Mouse (Mus musculus) CH12.LX (cell line): ENCODE data around the gene Narfl. TPM values are rescaled to one million over a fixed set of nuclear protein-coding genes. Genes with fewer than 3 reads are reported as not detected.

Experiments used
- DNase-seq: peaks from one replicate; pipeline ENCODE4 v3.0.0-alpha.2; 2013; ENCODE audit errors: extremely low read depth
- H3K27ac ChIP-seq: 2 replicates; pipeline ENCODE4 v1.5.1; 2012; ENCODE audit warnings: low read depth, mild to moderate bottlenecking, control low read depth, moderate library complexity; ENCODE audit not compliant: insufficient read depth
- H3K27me3 ChIP-seq: replicated peaks from 2 replicates; pipeline ENCODE3; 2012; ENCODE audit warnings: inconsistent platforms
- H3K36me3 ChIP-seq, 2 experiments: replicated peaks in 1 of 2; 2 replicates each; pipeline versions ENCODE3 to v1.6.1; 2012; ENCODE audit warnings: inconsistent platforms in 1 of 2, low read length in 1 of 2, mild to moderate bottlenecking in 1 of 2, mixed read lengths in 1 of 2, moderate library complexity in 1 of 2; ENCODE audit not compliant: control insufficient read depth in 1 of 2, insufficient read depth in 1 of 2
- H3K4me1 ChIP-seq, 2 experiments: 2 replicates each; pipeline ENCODE4 v1.6.1; 2012; ENCODE audit warnings: inconsistent platforms in 1 of 2, moderate library complexity in 1 of 2; ENCODE audit not compliant: insufficient read depth in 2 of 2, control insufficient read depth in 1 of 2
- H3K4me2 ChIP-seq: 2 replicates; pipeline ENCODE4 v1.6.1; 2012; ENCODE audit warnings: low read depth, mild to moderate bottlenecking, control low read depth; ENCODE audit not compliant: poor library complexity, insufficient read depth, severe bottlenecking
- H3K4me3 ChIP-seq, 3 experiments: fragments of 150-350 bp in 1 of 3; sonication (generic) in 1 of 3; replicated peaks in 1 of 3; 2 replicates each; pipeline versions ENCODE3 to v1.5.1; 2011 to 2012; ENCODE audit warnings: low read depth in 2 of 3, low read length in 2 of 3, mild to moderate bottlenecking in 2 of 3, moderate library complexity in 2 of 3, control low read depth in 1 of 3, improper control_type of control experiment in 1 of 3, inconsistent platforms in 1 of 3, mixed read lengths in 1 of 3; ENCODE audit not compliant: poor library complexity in 1 of 3
- H3K79me2 ChIP-seq: replicated peaks from 2 replicates; pipeline ENCODE4 v1.6.1; 2012; ENCODE audit warnings: mild to moderate bottlenecking, moderate library complexity; ENCODE audit not compliant: control insufficient read depth, poor library complexity, insufficient read depth, severe bottlenecking; ENCODE audit errors: extremely low read depth
- H3K9ac ChIP-seq: 2 replicates; pipeline ENCODE4 v1.6.1; 2012; ENCODE audit warnings: low read depth, mild to moderate bottlenecking, control low read depth, moderate library complexity; ENCODE audit not compliant: insufficient read depth
- H3K9me3 ChIP-seq: replicated peaks from 2 replicates; pipeline ENCODE3; 2012; ENCODE audit warnings: low read length, inconsistent platforms, mixed read lengths
- CTCF ChIP-seq, 2 experiments: IDR thresholded peaks in 1 of 2; conservative IDR thresholded peaks in 1 of 2; 2 replicates each; pipeline ENCODE4 v1.5.1; 2011 to 2012; ENCODE audit warnings: low read depth in 2 of 2, low read length in 2 of 2, improper control_type of control experiment in 1 of 2, inconsistent platforms in 1 of 2, mild to moderate bottlenecking in 1 of 2, moderate library complexity in 1 of 2
- E2F4 ChIP-seq: IDR thresholded peaks from 2 replicates; pipeline ENCODE4 v1.6.1; 2011; ENCODE audit warnings: low read depth, low read length, improper control_type of control experiment; ENCODE audit not compliant: insufficient replicate concordance
- ETS1 ChIP-seq: conservative IDR thresholded peaks from 2 replicates; pipeline ENCODE4 v1.6.1; 2012; ENCODE audit warnings: low read depth, mild to moderate bottlenecking, inconsistent platforms, low read length, improper control_type of control experiment, moderate library complexity
- HCFC1 ChIP-seq: IDR thresholded peaks from 2 replicates; pipeline ENCODE4 v1.6.1; 2012; ENCODE audit warnings: low read depth, mild to moderate bottlenecking, inconsistent platforms, low read length, improper control_type of control experiment
- JUND ChIP-seq: conservative IDR thresholded peaks from 2 replicates; pipeline ENCODE4 v1.6.1; 2011; ENCODE audit warnings: low read depth, low read length, improper control_type of control experiment
- KAT2A ChIP-seq: IDR thresholded peaks from 2 replicates; pipeline ENCODE4 v1.6.1; 2012; ENCODE audit warnings: low read length, improper control_type of control experiment, inconsistent platforms; ENCODE audit not compliant: insufficient replicate concordance
- MAFK ChIP-seq: IDR thresholded peaks from 2 replicates; pipeline ENCODE4 v1.6.1; 2011; ENCODE audit warnings: low read length, improper control_type of control experiment; ENCODE audit not compliant: insufficient replicate concordance
- MAX ChIP-seq: IDR thresholded peaks from 2 replicates; pipeline ENCODE4 v1.6.1; 2011; ENCODE audit warnings: low read length, improper control_type of control experiment
- NELFE ChIP-seq: IDR thresholded peaks from 2 replicates; pipeline ENCODE4 v1.6.1; 2011; ENCODE audit warnings: low read depth, low read length, improper control_type of control experiment
- PAX5 ChIP-seq: IDR thresholded peaks from 2 replicates; pipeline ENCODE4 v1.6.1; 2012; ENCODE audit warnings: low read length, inconsistent platforms, mixed read lengths
- POLR2A ChIP-seq: IDR thresholded peaks from 2 replicates; pipeline ENCODE4 v1.6.1; 2011; ENCODE audit warnings: low read depth, mild to moderate bottlenecking, improper control_type of control experiment, low read length
- RCOR1 ChIP-seq: conservative IDR thresholded peaks from 2 replicates; pipeline ENCODE4 v1.6.1; 2012; ENCODE audit warnings: low read depth, mild to moderate bottlenecking, inconsistent platforms, low read length, improper control_type of control experiment
- SIN3A ChIP-seq: IDR thresholded peaks from 2 replicates; pipeline ENCODE4 v1.6.1; 2012; ENCODE audit warnings: low read length, improper control_type of control experiment, inconsistent platforms
- SMC3 ChIP-seq: IDR thresholded peaks from 2 replicates; pipeline ENCODE4 v1.6.1; 2011; ENCODE audit warnings: low read depth, low read length, improper control_type of control experiment
- TCF12 ChIP-seq: IDR thresholded peaks from 2 replicates; pipeline ENCODE4 v1.6.1; 2014; ENCODE audit warnings: low read depth, mild to moderate bottlenecking, inconsistent platforms, low read length, improper control_type of control experiment
- UBTF ChIP-seq: IDR thresholded peaks from 2 replicates; pipeline ENCODE4 v1.6.1; 2012; ENCODE audit warnings: low read depth, mild to moderate bottlenecking, inconsistent platforms, low read length, improper control_type of control experiment, moderate library complexity
- USF1 ChIP-seq: IDR thresholded peaks from 2 replicates; pipeline ENCODE4 v1.6.1; 2014; ENCODE audit warnings: low read depth, mild to moderate bottlenecking, inconsistent platforms, low read length, improper control_type of control experiment
- USF2 ChIP-seq: conservative IDR thresholded peaks from 2 replicates; pipeline ENCODE4 v1.6.1; 2011; ENCODE audit warnings: low read depth, low read length, improper control_type of control experiment
- ZC3H11A ChIP-seq: IDR thresholded peaks from 2 replicates; pipeline ENCODE4 v1.6.1; 2012; ENCODE audit warnings: low read depth, mild to moderate bottlenecking, inconsistent platforms, low read length, improper control_type of control experiment
- ZNF384 ChIP-seq: IDR thresholded peaks from 2 replicates; pipeline ENCODE4 v1.6.1; 2012; ENCODE audit warnings: low read depth, low read length, improper control_type of control experiment, inconsistent platforms
- dilution Hi-C: fragments of 300-500 bp; cut with MboI; formaldehyde crosslinking; loops from 2 replicates; pipeline ENCODE4 v1.14.3; 2020; ENCODE audit warnings: low sequenced_read_pairs; ENCODE audit not compliant: extremely low pct_unique_long_range_greater_than_20kb, extremely low pct_ligation_motif_present
- in situ Hi-C: fragments of 300-500 bp; cut with MboI; formaldehyde crosslinking; loops from 3 replicates; pipeline ENCODE4 v1.14.3; 2019; ENCODE audit warnings: low sequenced_read_pairs, low pct_ligation_motif_present, low pct_unique_long_range_greater_than_20kb, mixed read lengths
- polyA plus RNA-seq: library from polyadenylated mRNA; unstranded; fragments of >175 nt; gene quantifications from 2 replicates; pipeline ENCODE4 v1.2.1, GENCODE M21; 2012; ENCODE audit warnings: low read depth; ENCODE audit not compliant: insufficient read length
- total RNA-seq, 2 experiments: library from RNA; depleted of rRNA; stranded (reverse); fragments of 300-350 nt in 1 of 2; fragments of >200 nt in 1 of 2; gene quantifications; 2 replicates each; pipeline ENCODE4 v1.2.3; 2012 to 2014

Narfl gene
- total and polyA plus RNA-seq, 3 experiments = 13.3 to 22.0 (median 16.5) TPM

DNA sequence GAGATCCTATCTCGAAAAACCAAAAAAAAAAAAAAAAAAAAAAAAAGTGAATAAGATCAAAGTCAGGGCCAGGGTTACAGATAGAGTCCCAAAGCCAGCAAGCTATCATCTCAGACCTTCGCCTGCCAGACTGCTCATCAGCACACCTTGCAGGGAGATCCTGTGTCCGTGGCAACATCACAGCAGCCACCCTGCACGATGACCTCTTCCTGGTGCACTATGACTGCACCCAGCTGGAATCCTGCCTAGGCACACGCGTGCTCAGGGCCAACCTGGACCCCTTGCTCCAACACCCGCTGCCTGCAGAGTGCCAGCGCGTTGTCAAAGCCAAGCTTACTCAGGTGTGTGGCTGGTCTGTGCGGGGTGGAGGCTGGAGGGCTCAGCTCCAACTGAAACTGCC lies 29.3 kb upstream of the Narfl start:
- no peaks in the 10 kb centered on the region for H3K79me2 ChIP-seq
- DNase-seq = no peak
- H3K36me3 ChIP-seq = no peaks in the 10 kb centered on the region
- H3K9ac ChIP-seq = no peak overlapping the region
- H3K4me1 ChIP-seq = no peaks in the 10 kb centered on the region
- TF ChIP-seq JUND = no peak
- TF ChIP-seq E2F4 = no peak
- TF ChIP-seq USF2 = no peak
- no peak overlapping the region for H3K4me3 ChIP-seq
- H3K9me3 ChIP-seq = no peaks in the 10 kb centered on the region
- dilution Hi-C loops = no loop called here
- H3K4me2 ChIP-seq = no peak overlapping the region
- H3K27me3 ChIP-seq = peaks cover 80% of the 10 kb centered on the region
- H3K27ac ChIP-seq = no peak overlapping the region
- in situ Hi-C loops = no loop called here

DNA sequence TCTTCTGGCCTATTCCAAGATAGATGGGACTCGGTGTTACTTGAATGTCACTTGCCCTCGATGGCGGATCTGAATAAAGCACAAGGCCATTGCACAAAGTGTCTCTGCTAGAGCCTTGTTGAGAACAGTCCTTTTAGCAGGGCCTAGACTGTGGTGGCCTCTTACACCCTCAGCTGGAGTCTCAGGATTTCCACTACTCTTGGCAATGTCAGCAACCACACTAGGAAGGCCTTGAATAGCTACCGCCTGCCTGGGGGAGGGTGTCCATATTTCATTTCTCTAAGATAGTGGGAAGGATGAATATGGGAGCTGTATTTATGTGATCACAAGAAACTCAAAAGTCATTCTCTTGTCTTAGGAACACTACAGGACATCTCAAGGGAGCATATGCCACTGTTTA lies 25.3 kb upstream of the Narfl start:
- Histone ChIP-seq H3K36me3 (no peaks in the 10 kb centered on the region), H3K4me3 (no peak overlapping the region), H3K27ac (no peak overlapping the region), H3K79me2 (no peaks in the 10 kb centered on the region), H3K9me3 (no peaks in the 10 kb centered on the region), H3K9ac (no peak overlapping the region), H3K4me1 (no peaks in the 10 kb centered on the region)
- no peak for DNase-seq
- TF ChIP-seq MAX = no peak
- TF ChIP-seq, all 38 proteins: peak for 0
- Histone ChIP-seq H3K4me2 (no peak overlapping the region), H3K27me3 (peaks cover 86% of the 10 kb centered on the region)
- in situ Hi-C loops = no loop called here
- dilution Hi-C loops = no loop called here

DNA sequence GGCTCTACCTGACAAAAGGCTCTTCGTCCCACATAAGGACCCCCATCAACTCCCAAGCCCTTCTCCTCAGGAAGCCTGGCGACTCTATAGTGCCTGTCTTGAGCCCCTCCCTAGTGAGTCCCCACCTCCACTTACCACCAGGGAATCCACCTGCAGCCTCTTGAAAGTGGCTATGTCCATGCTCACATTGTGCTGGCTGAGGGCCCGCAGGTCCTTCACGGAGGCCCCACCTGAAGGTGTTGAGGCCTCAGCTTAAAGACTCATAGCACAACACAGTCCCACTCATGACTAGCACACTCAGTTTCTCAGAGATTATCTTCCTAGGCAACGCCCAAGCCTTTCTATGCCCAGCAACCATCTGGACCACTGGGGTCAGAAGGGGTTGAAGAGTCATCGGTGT lies 24.3 kb upstream of the Narfl start:
- Histone ChIP-seq H3K4me2 (no peak overlapping the region), H3K27ac (no peak overlapping the region), H3K9me3 (no peaks in the 10 kb centered on the region), H3K27me3 (peaks cover 89% of the 10 kb centered on the region), H3K79me2 (no peaks in the 10 kb centered on the region), H3K36me3 (no peaks in the 10 kb centered on the region), H3K9ac (no peak overlapping the region), H3K4me1 (no peaks in the 10 kb centered on the region), H3K4me3 (no peak overlapping the region)
- no peak for DNase-seq
- in situ Hi-C loops (no loop called here), dilution Hi-C loops (no loop called here)
- TF ChIP-seq ETS1 (no peak), USF1 (no peak), SMC3 (no peak), E2F4 (no peak), RCOR1 (no peak), USF2 (no peak), PAX5 (no peak), ZC3H11A (no peak), TCF12 (no peak), NELFE (no peak), SIN3A (no peak), UBTF (no peak), CTCF (conservative IDR thresholded peaks at IDR 0.05 in 1 of 2, IDR thresholded peaks at IDR 0.05 in 1 of 2; ENCODE audit: low read depth in 2 of 2, low read length in 2 of 2) (no peak), POLR2A (no peak), MAFK (no peak), HCFC1 (no peak), ZNF384 (no peak), KAT2A (no peak)
